10 mouse cellular contexts compared by ENCODE assay signal in the genomic region with DNA sequence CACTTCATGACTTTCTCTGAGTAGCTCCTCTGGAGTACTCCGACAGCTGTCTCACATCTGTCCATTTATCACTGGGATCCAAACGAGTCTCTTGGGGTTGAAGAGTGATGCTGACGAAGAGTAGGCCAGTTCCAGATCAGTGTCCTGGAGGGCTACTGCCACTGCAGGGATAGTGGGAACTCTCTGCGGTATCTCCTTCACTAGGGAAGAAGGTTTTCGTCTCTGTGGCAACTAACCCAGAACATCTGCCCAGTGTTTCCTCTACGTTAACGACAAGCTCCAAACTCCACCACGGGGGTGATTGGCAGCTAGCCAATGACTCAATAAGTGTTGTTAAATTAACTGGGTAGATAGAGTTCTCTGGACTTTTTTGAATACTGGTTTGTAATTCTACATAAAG.
DNase-seq lines count a peak whose midpoint lies in the region; ATAC-seq and TF ChIP-seq lines count a peak whose summit lies in the region.
"Had no signal": no experiment of that assay in that cellular context is flagged by ENCODE, and none has a peak within 500 bp of the region (broad histone marks: within the 10 kb centered on the region; RNA-seq: fewer than 3 reads in every experiment).

No protein-coding gene starts in this region.

- H3K36me3 ChIP-seq in midbrain, postnatal 0 days (ENCODE audit: insufficient read depth, low read length): no peaks in the 10 kb centered on the region
- no peaks in the 10 kb centered on the region for H3K36me3 ChIP-seq in midbrain, embryonic 11.5 days (ENCODE audit: control insufficient read depth, insufficient read depth, low read length)
- H3K36me3 ChIP-seq in hindbrain, embryonic 14.5 days (replicated peaks; ENCODE audit: control insufficient read depth, insufficient read depth): no peaks in the 10 kb centered on the region
- H3K36me3 ChIP-seq: G1E had no signal

- no peak overlapping the region for H3K27ac ChIP-seq in midbrain, postnatal 0 days (ENCODE audit: low read depth, low read length)
- H3K27ac ChIP-seq in midbrain, embryonic 11.5 days (ENCODE audit: low read depth, low read length): no peak overlapping the region
- no peak overlapping the region for H3K27ac ChIP-seq in hindbrain, embryonic 14.5 days

- H3K9ac ChIP-seq in midbrain, postnatal 0 days (replicated peaks; ENCODE audit: low read length, poor library complexity, severe bottlenecking): no peak overlapping the region
- H3K9ac ChIP-seq in midbrain, embryonic 11.5 days (ENCODE audit: low read length): no peak overlapping the region
- no peak overlapping the region for H3K9ac ChIP-seq in hindbrain, embryonic 14.5 days

- no peak overlapping the region for H3K4me2 ChIP-seq in midbrain, postnatal 0 days (ENCODE audit: low read depth, low read length, poor library complexity, severe bottlenecking)
- H3K4me2 ChIP-seq in midbrain, embryonic 11.5 days: no peak overlapping the region
- H3K4me2 ChIP-seq in hindbrain, embryonic 14.5 days (replicated peaks): no peak overlapping the region

- TF ChIP-seq CTCF in midbrain, postnatal 0 days (IDR thresholded peaks at IDR 0.05): no peak

- 56% methylated on average over 8 of the region's 8 CpGs for WGBS in midbrain, postnatal 0 days
- WGBS in midbrain, embryonic 11.5 days: 83% methylated on average over 8 of the region's 8 CpGs
- WGBS in hindbrain, embryonic 14.5 days: 52% methylated on average over 8 of the region's 8 CpGs

- H3K4me1 ChIP-seq in midbrain, postnatal 0 days (ENCODE audit: insufficient read depth, low read length): no peaks in the 10 kb centered on the region
- H3K4me1 ChIP-seq in midbrain, embryonic 11.5 days (ENCODE audit: control insufficient read depth, insufficient read depth, low read length): no peaks in the 10 kb centered on the region
- H3K4me1 ChIP-seq in hindbrain, embryonic 14.5 days (replicated peaks; ENCODE audit: control insufficient read depth, insufficient read depth, low read length): no peaks in the 10 kb centered on the region

- no peak overlapping the region for H3K4me3 ChIP-seq in midbrain, postnatal 0 days (ENCODE audit: low read depth, low read length)
- H3K4me3 ChIP-seq in midbrain, embryonic 11.5 days (ENCODE audit: low read depth, low read length): no peak overlapping the region
- no peak overlapping the region for H3K4me3 ChIP-seq in hindbrain, embryonic 14.5 days (replicated peaks; ENCODE audit: low read length)
- H3K4me3 ChIP-seq: myocyte had no signal

- no peak for ATAC-seq in midbrain, postnatal 0 days (ENCODE audit: low FRiP score)
- ATAC-seq in midbrain, embryonic 11.5 days (ENCODE audit: low FRiP score): no peak
- no peak for ATAC-seq in hindbrain, embryonic 14.5 days (ENCODE audit: low FRiP score)

- H3K27me3 ChIP-seq in midbrain, postnatal 0 days (ENCODE audit: insufficient read depth, low read length): no peaks in the 10 kb centered on the region
- H3K27me3 ChIP-seq in midbrain, embryonic 11.5 days (ENCODE audit: control insufficient read depth, insufficient read depth, low read length): no peaks in the 10 kb centered on the region
- H3K27me3 ChIP-seq in hindbrain, embryonic 14.5 days (ENCODE audit: control insufficient read depth, insufficient read depth, low read length): no peaks in the 10 kb centered on the region

- no peaks in the 10 kb centered on the region for H3K9me3 ChIP-seq in midbrain, postnatal 0 days (ENCODE audit: low read length)
- no peaks in the 10 kb centered on the region for H3K9me3 ChIP-seq in midbrain, embryonic 11.5 days (ENCODE audit: control insufficient read depth, low read length)
- H3K9me3 ChIP-seq in hindbrain, embryonic 14.5 days (ENCODE audit: control insufficient read depth, low read length): no peaks in the 10 kb centered on the region

- peak; percentile 27 for DNase-seq in midbrain, postnatal 0 days (ENCODE audit: low spot score)
- DNase-seq in midbrain, embryonic 11.5 days (ENCODE audit: low spot score, missing footprints): no peak
- DNase-seq in gastrocnemius, adult 18-20 months (ENCODE audit: low spot score): peak; percentile 71
- DNase-seq in kidney, adult 9 months: peak; percentile 20
- DNase-seq in ovary, postnatal 36 days (ENCODE audit: low spot score): peak; percentile 19
- no peak for DNase-seq in thymus, postnatal 25 days
- DNase-seq in hindbrain, embryonic 14.5 days (ENCODE audit: low spot score): no peak
- DNase-seq in left cerebral cortex, adult 9 months (ENCODE audit: low spot score in 2 of 2): no peak

Comparison
In these comparisons a context has a peak if more than half of its experiments do, and no peak if none do; other contexts are left out.
1. DNase-seq: peak in midbrain, postnatal 0 days (single experiment), gastrocnemius, adult 18-20 months (single experiment), kidney, adult 9 months (single experiment) and ovary, postnatal 36 days (single experiment); none in midbrain, embryonic 11.5 days (single experiment), thymus, postnatal 25 days (single experiment), hindbrain, embryonic 14.5 days (single experiment) and left cerebral cortex, adult 9 months (0 of 2).